Mouse (Mus musculus) embryonic facial prominence, embryonic 14.5 days (tissue): ENCODE data around the gene Micu2. TPM values are rescaled to one million over a fixed set of nuclear protein-coding genes. Genes with fewer than 3 reads are reported as not detected.

Experiments
- ATAC-seq: fragments of 200-750 bp; cut with Nextera tagmentation; 2 replicates; pipeline ENCODE4 v1.8.0; 2017; ENCODE audit warnings: low read depth, moderate number of reproducible peaks, moderate TSS enrichment
- DNase-seq: peaks from one replicate; pipeline ENCODE4 v3.0.0-alpha.2; 2015; ENCODE audit warnings: low spot score
- H3K27ac ChIP-seq: fragments of 300-500 bp; sonication (generic); replicated peaks from 2 replicates; pipeline ENCODE4 v1.5.1; 2014; ENCODE audit warnings: low read depth, mild to moderate bottlenecking, low read length, moderate library complexity
- H3K27me3 ChIP-seq: fragments of 300-500 bp; sonication (generic); replicated peaks from 2 replicates; pipeline ENCODE4 v1.6.1; 2014; ENCODE audit warnings: low read length; ENCODE audit not compliant: control insufficient read depth, insufficient read depth
- H3K36me3 ChIP-seq: fragments of 300-500 bp; sonication (generic); 2 replicates; pipeline ENCODE4 v1.6.1; 2014; ENCODE audit warnings: low read length, mixed read lengths; ENCODE audit not compliant: control insufficient read depth, insufficient read depth
- H3K4me1 ChIP-seq: fragments of 300-500 bp; sonication (generic); 2 replicates; pipeline ENCODE4 v1.6.1; 2014; ENCODE audit warnings: antibody characterized with exemption, low read length; ENCODE audit not compliant: control insufficient read depth, insufficient read depth
- H3K4me2 ChIP-seq: fragments of 300-500 bp; sonication (generic); 2 replicates; pipeline ENCODE4 v1.6.1; 2014; ENCODE audit warnings: low read depth, mild to moderate bottlenecking, low read length, moderate library complexity, mixed read lengths
- H3K4me3 ChIP-seq: fragments of 300-500 bp; sonication (generic); 2 replicates; pipeline ENCODE4 v1.5.1; 2014; ENCODE audit warnings: low read depth, mild to moderate bottlenecking, low read length
- H3K9ac ChIP-seq: fragments of 300-500 bp; sonication (generic); 2 replicates; pipeline ENCODE4 v1.6.1; 2014; ENCODE audit warnings: low read depth, mild to moderate bottlenecking, low read length, moderate library complexity, mixed read lengths
- H3K9me3 ChIP-seq: fragments of 300-500 bp; sonication (generic); 2 replicates; pipeline ENCODE4 v1.6.1; 2016; ENCODE audit warnings: low read length; ENCODE audit not compliant: control insufficient read depth
- WGBS: fragments of 180-500 bp; shearing (Covaris S2); extraction: QIAGEN DNeasy Blood & Tissue Kit; methylation state at CpG from one replicate; pipeline ENCODE4 v1.1.7; 2014; 5-methylcytosine and 5-hydroxymethylcytosine counted together
- polyA plus RNA-seq: library from polyadenylated mRNA; unstranded; fragments of >200 nt; fragmentation: Nextera tagmentation; extraction: Ambion mirVana; gene quantifications from 2 replicates; pipeline ENCODE4 v1.2.1, GENCODE M21; 2014

The Micu2 gene
- polyA plus RNA-seq, 1 experiment from 2014 or later, result 63.1 TPM

- no peak overlapping the region for H3K4me2 ChIP-seq
- H3K9me3 ChIP-seq, result no peaks in the 10 kb centered on the region
- no peaks in the 10 kb centered on the region for H3K27me3 ChIP-seq
- H3K36me3 ChIP-seq, result no peaks in the 10 kb centered on the region
- peaks cover 18% of the 10 kb centered on the region for H3K4me1 ChIP-seq
- ATAC-seq, result peak; percentile 50; the same call in 1 of the 2 replicates
- DNase-seq, result peak; percentile 62
- H3K9ac ChIP-seq, result no peak overlapping the region
- H3K4me3 ChIP-seq, result no peak overlapping the region
- WGBS, result 54% methylated on average over 3 of the region's 3 CpGs
- no peak overlapping the region for H3K27ac ChIP-seq
Observed at GRCm38 (mm10) chr14:57980179-57980578, 18.9 kb downstream of the Micu2 start.

- H3K4me3 ChIP-seq, result no peak overlapping the region
- no peak overlapping the region for H3K4me2 ChIP-seq
- peaks cover 18% of the 10 kb centered on the region for H3K4me1 ChIP-seq
- no peak overlapping the region; the same call in 1 of the 2 replicates for H3K27ac ChIP-seq
- H3K36me3 ChIP-seq, result no peaks in the 10 kb centered on the region
- no peaks in the 10 kb centered on the region for H3K9me3 ChIP-seq
- ATAC-seq, result peak; percentile 60
- WGBS, result 18% methylated on average over 5 of the region's 5 CpGs
- H3K27me3 ChIP-seq, result no peaks in the 10 kb centered on the region
- no peak for DNase-seq
- no peak overlapping the region for H3K9ac ChIP-seq
Observed at GRCm38 (mm10) chr14:57978144-57978543, 20.9 kb downstream of the Micu2 start.

- Histone ChIP-seq H3K27ac (no peak overlapping the region), H3K27me3 (no peaks in the 10 kb centered on the region), H3K4me1 (peaks cover 10% of the 10 kb centered on the region; the same call in 1 of the 2 replicates), H3K9ac (no peak overlapping the region), H3K4me3 (no peak overlapping the region), H3K9me3 (no peaks in the 10 kb centered on the region), H3K36me3 (no peaks in the 10 kb centered on the region), H3K4me2 (no peak overlapping the region)
- ATAC-seq, result no peak
- 36% methylated on average over 6 of the region's 6 CpGs for WGBS
- peak; percentile 35 for DNase-seq
Observed at GRCm38 (mm10) chr14:57975656-57976055, 23.4 kb downstream of the Micu2 start.

GRCm38 (mm10) chr14:57971986-57972525 lies 27.0 kb downstream of the Micu2 start:
- peaks cover 13% of the 10 kb centered on the region; the same call in 1 of the 2 replicates for H3K36me3 ChIP-seq
- no peaks in the 10 kb centered on the region for H3K27me3 ChIP-seq
- no peak overlapping the region for H3K9ac ChIP-seq
- WGBS, result 67% methylated on average over 11 of the region's 12 CpGs
- no peak overlapping the region for H3K4me2 ChIP-seq
- DNase-seq (peak; percentile 19), ATAC-seq (peak; percentile 37; the same call in 1 of the 2 replicates)
- H3K9me3 ChIP-seq, result no peaks in the 10 kb centered on the region
- no peak overlapping the region for H3K27ac ChIP-seq
- peaks cover 5% of the 10 kb centered on the region; the same call in 1 of the 2 replicates for H3K4me1 ChIP-seq
- H3K4me3 ChIP-seq, result no peak overlapping the region

GRCm38 (mm10) chr14:57968873-57969272 lies 30.2 kb downstream of the Micu2 start:
- DNase-seq (no peak), ATAC-seq (no peak)
- WGBS, result 86% methylated on average over 6 of the region's 6 CpGs
- peaks cover 13% of the 10 kb centered on the region; the same call in 1 of the 2 replicates for H3K36me3 ChIP-seq
- no peak overlapping the region for H3K9ac ChIP-seq
- no peaks in the 10 kb centered on the region for H3K9me3 ChIP-seq
- no peak overlapping the region for H3K27ac ChIP-seq
- H3K4me1 ChIP-seq, result no peaks in the 10 kb centered on the region
- no peak overlapping the region for H3K4me3 ChIP-seq
- H3K27me3 ChIP-seq, result no peaks in the 10 kb centered on the region
- no peak overlapping the region for H3K4me2 ChIP-seq

GRCm38 (mm10) chr14:57967080-57967797 lies 31.8 kb downstream of the Micu2 start:
- DNase-seq (no peak), ATAC-seq (no peak)
- Histone ChIP-seq H3K27ac (no peak overlapping the region), H3K36me3 (peaks cover 13% of the 10 kb centered on the region; the same call in 1 of the 2 replicates), H3K4me3 (no peak overlapping the region), H3K4me1 (no peaks in the 10 kb centered on the region), H3K4me2 (no peak overlapping the region), H3K9me3 (no peaks in the 10 kb centered on the region), H3K9ac (no peak overlapping the region), H3K27me3 (no peaks in the 10 kb centered on the region)
- WGBS, result 84% methylated on average over 4 of the region's 4 CpGs

GRCm38 (mm10) chr14:57961861-57962260 lies 37.2 kb downstream of the Micu2 start:
- Histone ChIP-seq H3K4me2 (no peak overlapping the region), H3K27me3 (no peaks in the 10 kb centered on the region), H3K36me3 (peaks cover 6% of the 10 kb centered on the region; the same call in 1 of the 2 replicates), H3K9ac (no peak overlapping the region), H3K4me1 (no peaks in the 10 kb centered on the region), H3K4me3 (no peak overlapping the region), H3K9me3 (no peaks in the 10 kb centered on the region), H3K27ac (no peak overlapping the region)
- 57% methylated on average over 4 of the region's 4 CpGs for WGBS
- ATAC-seq, result no peak
- no peak for DNase-seq

GRCm38 (mm10) chr14:57951089-57951488 lies 48.0 kb downstream of the Micu2 start:
- H3K4me3 ChIP-seq, result no peak overlapping the region
- H3K27me3 ChIP-seq, result no peaks in the 10 kb centered on the region
- no peaks in the 10 kb centered on the region for H3K9me3 ChIP-seq
- WGBS, result 26% methylated on average over 2 of the region's 2 CpGs
- H3K36me3 ChIP-seq, result peaks cover 14% of the 10 kb centered on the region
- no peak overlapping the region for H3K9ac ChIP-seq
- H3K4me2 ChIP-seq, result no peak overlapping the region
- no peak for ATAC-seq
- no peak overlapping the region for H3K27ac ChIP-seq
- peak; percentile 51 for DNase-seq
- no peaks in the 10 kb centered on the region for H3K4me1 ChIP-seq
